Mouse (Mus musculus): ENCODE measurements at regions not wholly inside any gene's neighbourhood (a gene's known extent, or its start where the extent isn't known, plus 50 kb on each side); places are given as distances from the start of the nearest gene placed in this dataset.
A peak's percentile ranks its signal among the peaks of the same experiment; 100 is the strongest.

GRCm38 (mm10) chr16:39512774-39513173, 471.4 kb upstream of the Lsamp start:
- Histone ChIP-seq H3K9me3 (ENCODE audit: control insufficient read depth, low read length) (peaks cover 6% of the 10 kb centered on the region; the same call in 1 of the 2 replicates), H3K36me3 (ENCODE audit: control insufficient read depth, insufficient read depth, low read length) (no peaks in the 10 kb centered on the region), H3K27ac (replicated peaks; ENCODE audit: low read depth, low read length) (no peak overlapping the region), H3K4me2 (ENCODE audit: low read depth, low read length) (no peak overlapping the region), H3K4me1 (ENCODE audit: control insufficient read depth, insufficient read depth, low read length) (no peaks in the 10 kb centered on the region), H3K9ac (ENCODE audit: low read depth, low read length) (no peak overlapping the region), H3K27me3 (replicated peaks; ENCODE audit: control insufficient read depth, insufficient read depth, low read length) (no peaks in the 10 kb centered on the region), H3K4me3 (ENCODE audit: low read depth, low read length) (no peak overlapping the region)
- no peak for DNase-seq (ENCODE audit: low spot score)
- no peak for ATAC-seq (ENCODE audit: low read depth)
- 14% methylated on average over 1 of the region's 1 CpGs for WGBS

- Histone ChIP-seq H3K9ac (ENCODE audit: low read depth, low read length) (no peak overlapping the region), H3K27me3 (replicated peaks; ENCODE audit: control insufficient read depth, insufficient read depth, low read length) (no peaks in the 10 kb centered on the region), H3K36me3 (ENCODE audit: control insufficient read depth, insufficient read depth, low read length) (no peaks in the 10 kb centered on the region), H3K4me2 (ENCODE audit: low read depth, low read length) (no peak overlapping the region), H3K9me3 (ENCODE audit: control insufficient read depth, low read length) (peaks cover 6% of the 10 kb centered on the region; the same call in 1 of the 2 replicates), H3K4me1 (ENCODE audit: control insufficient read depth, insufficient read depth, low read length) (no peaks in the 10 kb centered on the region), H3K4me3 (ENCODE audit: low read depth, low read length) (no peak overlapping the region), H3K27ac (replicated peaks; ENCODE audit: low read depth, low read length) (no peak overlapping the region)
- WGBS = 19% methylated on average over 1 of the region's 1 CpGs
- peak; percentile 14 for DNase-seq (ENCODE audit: low spot score)
- peak; percentile 79; the same call in 1 of the 2 replicates for ATAC-seq (ENCODE audit: low read depth)
These were observed 470.5 kb upstream of the Lsamp start for GRCm38 (mm10) chr16:39513659-39514058.

GRCm38 (mm10) chr16:39531106-39531505, 453.1 kb upstream of the Lsamp start:
- no peak for DNase-seq (ENCODE audit: low spot score)

GRCm38 (mm10) chr16:39532770-39533169, 451.4 kb upstream of the Lsamp start:
- H3K4me1 ChIP-seq (ENCODE audit: control insufficient read depth, insufficient read depth, low read length) = no peaks in the 10 kb centered on the region
- no peaks in the 10 kb centered on the region for H3K36me3 ChIP-seq (ENCODE audit: control insufficient read depth, insufficient read depth, low read length)
- no peak overlapping the region for H3K4me3 ChIP-seq (ENCODE audit: low read depth, low read length)
- ATAC-seq (ENCODE audit: low read depth) = no peak
- peak; percentile 18 for DNase-seq (ENCODE audit: low spot score)
- no peak overlapping the region for H3K27ac ChIP-seq (replicated peaks; ENCODE audit: low read depth, low read length)
- no peak overlapping the region for H3K9ac ChIP-seq (ENCODE audit: low read depth, low read length)
- WGBS = 72% methylated on average over 3 of the region's 3 CpGs
- no peaks in the 10 kb centered on the region for H3K9me3 ChIP-seq (ENCODE audit: control insufficient read depth, low read length)
- H3K4me2 ChIP-seq (ENCODE audit: low read depth, low read length) = no peak overlapping the region
- no peaks in the 10 kb centered on the region for H3K27me3 ChIP-seq (replicated peaks; ENCODE audit: control insufficient read depth, insufficient read depth, low read length)

More at GRCm38 (mm10) chr16:39531106-39531505, 453.1 kb upstream of the Lsamp start:
- 77% methylated on average over 3 of the region's 3 CpGs for WGBS
- Histone ChIP-seq H3K27ac (replicated peaks; ENCODE audit: low read depth, low read length) (no peak overlapping the region), H3K4me2 (ENCODE audit: low read depth, low read length) (no peak overlapping the region), H3K9me3 (ENCODE audit: control insufficient read depth, low read length) (no peaks in the 10 kb centered on the region), H3K4me1 (ENCODE audit: control insufficient read depth, insufficient read depth, low read length) (no peaks in the 10 kb centered on the region), H3K27me3 (replicated peaks; ENCODE audit: control insufficient read depth, insufficient read depth, low read length) (no peaks in the 10 kb centered on the region), H3K9ac (ENCODE audit: low read depth, low read length) (no peak overlapping the region), H3K36me3 (ENCODE audit: control insufficient read depth, insufficient read depth, low read length) (no peaks in the 10 kb centered on the region), H3K4me3 (ENCODE audit: low read depth, low read length) (no peak overlapping the region)
- no peak for ATAC-seq (ENCODE audit: low read depth)

- H3K9me3 ChIP-seq (ENCODE audit: control insufficient read depth, low read length) = no peaks in the 10 kb centered on the region
- no peak overlapping the region for H3K4me2 ChIP-seq (ENCODE audit: low read depth, low read length)
- H3K4me1 ChIP-seq (ENCODE audit: control insufficient read depth, insufficient read depth, low read length) = no peaks in the 10 kb centered on the region
- no peaks in the 10 kb centered on the region for H3K27me3 ChIP-seq (replicated peaks; ENCODE audit: control insufficient read depth, insufficient read depth, low read length)
- ATAC-seq (ENCODE audit: low read depth) (no peak), DNase-seq (ENCODE audit: low spot score) (no peak)
- no peak overlapping the region for H3K27ac ChIP-seq (replicated peaks; ENCODE audit: low read depth, low read length)
- 89% methylated on average over 6 of the region's 6 CpGs for WGBS
- no peak overlapping the region for H3K4me3 ChIP-seq (ENCODE audit: low read depth, low read length)
- H3K9ac ChIP-seq (ENCODE audit: low read depth, low read length) = no peak overlapping the region
- no peaks in the 10 kb centered on the region for H3K36me3 ChIP-seq (ENCODE audit: control insufficient read depth, insufficient read depth, low read length)
These were observed 450.8 kb upstream of the Lsamp start for GRCm38 (mm10) chr16:39533351-39533750.

- no peak overlapping the region for H3K4me3 ChIP-seq (ENCODE audit: low read depth, low read length)
- no peaks in the 10 kb centered on the region for H3K4me1 ChIP-seq (ENCODE audit: control insufficient read depth, insufficient read depth, low read length)
- no peaks in the 10 kb centered on the region for H3K27me3 ChIP-seq (replicated peaks; ENCODE audit: control insufficient read depth, insufficient read depth, low read length)
- no peak overlapping the region for H3K9ac ChIP-seq (ENCODE audit: low read depth, low read length)
- no peak overlapping the region for H3K4me2 ChIP-seq (ENCODE audit: low read depth, low read length)
- ATAC-seq (ENCODE audit: low read depth) (no peak), DNase-seq (ENCODE audit: low spot score) (no peak)
- WGBS = 95% methylated on average over 2 of the region's 2 CpGs
- H3K27ac ChIP-seq (replicated peaks; ENCODE audit: low read depth, low read length) = no peak overlapping the region
- no peaks in the 10 kb centered on the region for H3K9me3 ChIP-seq (ENCODE audit: control insufficient read depth, low read length)
- H3K36me3 ChIP-seq (ENCODE audit: control insufficient read depth, insufficient read depth, low read length) = no peaks in the 10 kb centered on the region
These were observed 430.8 kb upstream of the Lsamp start for GRCm38 (mm10) chr16:39553316-39553715.

GRCm38 (mm10) chr16:39576620-39577019, 407.5 kb upstream of the Lsamp start:
- Histone ChIP-seq H3K27ac (replicated peaks; ENCODE audit: low read depth, low read length) (no peak overlapping the region), H3K36me3 (ENCODE audit: control insufficient read depth, insufficient read depth, low read length) (no peaks in the 10 kb centered on the region), H3K4me2 (ENCODE audit: low read depth, low read length) (no peak overlapping the region), H3K4me1 (ENCODE audit: control insufficient read depth, insufficient read depth, low read length) (no peaks in the 10 kb centered on the region), H3K9ac (ENCODE audit: low read depth, low read length) (no peak overlapping the region), H3K4me3 (ENCODE audit: low read depth, low read length) (no peak overlapping the region), H3K9me3 (ENCODE audit: control insufficient read depth, low read length) (no peaks in the 10 kb centered on the region), H3K27me3 (replicated peaks; ENCODE audit: control insufficient read depth, insufficient read depth, low read length) (no peaks in the 10 kb centered on the region)
- WGBS = 78% methylated on average over 6 of the region's 6 CpGs
- DNase-seq (ENCODE audit: low spot score) (no peak), ATAC-seq (ENCODE audit: low read depth) (no peak)

GRCm38 (mm10) chr16:39579621-39580020, 404.5 kb upstream of the Lsamp start:
- WGBS = 66% methylated on average over 1 of the region's 1 CpGs
- ATAC-seq (ENCODE audit: low read depth) (no peak), DNase-seq (ENCODE audit: low spot score) (no peak)
- no peak overlapping the region for H3K4me2 ChIP-seq (ENCODE audit: low read depth, low read length)
- H3K4me1 ChIP-seq (ENCODE audit: control insufficient read depth, insufficient read depth, low read length) = no peaks in the 10 kb centered on the region
- H3K9ac ChIP-seq (ENCODE audit: low read depth, low read length) = no peak overlapping the region
- no peak overlapping the region for H3K27ac ChIP-seq (replicated peaks; ENCODE audit: low read depth, low read length)
- no peak overlapping the region for H3K4me3 ChIP-seq (ENCODE audit: low read depth, low read length)
- H3K9me3 ChIP-seq (ENCODE audit: control insufficient read depth, low read length) = no peaks in the 10 kb centered on the region
- H3K36me3 ChIP-seq (ENCODE audit: control insufficient read depth, insufficient read depth, low read length) = no peaks in the 10 kb centered on the region
- no peaks in the 10 kb centered on the region for H3K27me3 ChIP-seq (replicated peaks; ENCODE audit: control insufficient read depth, insufficient read depth, low read length)

All from embryonic facial prominence, embryonic 14.5 days (tissue).